Mouse (Mus musculus) MEL (cell line): ENCODE measurements around the gene Cfap57. TPM values are rescaled to one million over a fixed set of nuclear protein-coding genes. Genes with fewer than 3 reads are reported as not detected.

Experiments
- DNase-seq: peaks from one replicate; pipeline ENCODE4 v3.0.0; 2011; ENCODE audit warnings: low read depth, low spot score
- H3K27ac ChIP-seq: 2 replicates; pipeline ENCODE4 v1.5.1; 2012; ENCODE audit warnings: low read depth, mild to moderate bottlenecking, control low read depth, low read length, moderate library complexity; ENCODE audit not compliant: control insufficient read depth
- H3K27me3 ChIP-seq, 2 experiments: fragments of 150-350 bp in 1 of 2; sonication (generic) in 1 of 2; 2 replicates each; pipeline ENCODE4 v1.6.1; 2012; ENCODE audit warnings: low read length in 2 of 2, mild to moderate bottlenecking in 2 of 2, improper control_type of control experiment in 1 of 2, moderate library complexity in 1 of 2; ENCODE audit not compliant: insufficient read depth in 2 of 2, control insufficient read depth in 1 of 2
- H3K36me3 ChIP-seq, 2 experiments: 2 replicates each; pipeline ENCODE4 v1.6.1; 2012 to 2014; ENCODE audit warnings: low read length in 2 of 2, improper control_type of control experiment in 1 of 2, inconsistent platforms in 1 of 2, mild to moderate bottlenecking in 1 of 2; ENCODE audit not compliant: insufficient read depth in 2 of 2, control insufficient read depth in 1 of 2
- H3K4me1 ChIP-seq, 2 experiments: fragments of 150-350 bp in 1 of 2; sonication (generic) in 1 of 2; 2 replicates each; pipeline ENCODE4 v1.6.1; 2012; ENCODE audit warnings: low read length in 2 of 2, improper control_type of control experiment in 1 of 2, mild to moderate bottlenecking in 1 of 2; ENCODE audit not compliant: insufficient read depth in 2 of 2, control insufficient read depth in 1 of 2
- H3K4me3 ChIP-seq, 2 experiments: fragments of 150-350 bp in 1 of 2; sonication (generic) in 1 of 2; 2 replicates each; pipeline ENCODE4 v1.5.1; 2012; ENCODE audit warnings: low read depth in 2 of 2, low read length in 2 of 2, mild to moderate bottlenecking in 2 of 2, moderate library complexity in 2 of 2, control low read depth in 1 of 2, improper control_type of control experiment in 1 of 2; ENCODE audit not compliant: control insufficient read depth in 1 of 2, insufficient read depth in 1 of 2
- H3K79me2 ChIP-seq: 2 replicates; pipeline ENCODE4 v1.6.1; 2012; ENCODE audit warnings: mild to moderate bottlenecking, low read length, moderate library complexity; ENCODE audit not compliant: control insufficient read depth, poor library complexity, insufficient read depth
- H3K9ac ChIP-seq: 2 replicates; pipeline ENCODE4 v1.6.1; 2012; ENCODE audit warnings: low read depth, mild to moderate bottlenecking, control low read depth, low read length, moderate library complexity; ENCODE audit not compliant: control insufficient read depth, poor library complexity, severe bottlenecking
- H3K9me3 ChIP-seq: fragments of 150-350 bp; sonication (generic); replicated peaks from 2 replicates; pipeline ENCODE4 v1.6.1; 2012; ENCODE audit warnings: mild to moderate bottlenecking, low read length, improper control_type of control experiment, moderate library complexity; ENCODE audit not compliant: insufficient read depth
- CHD2 ChIP-seq: IDR thresholded peaks from 2 replicates; pipeline ENCODE4 v1.6.1; 2011; ENCODE audit warnings: low read length, improper control_type of control experiment
- CTCF ChIP-seq, 3 experiments: IDR thresholded peaks in 2 of 3; conservative IDR thresholded peaks in 1 of 3; 2 replicates each; pipeline ENCODE4 v1.5.1; 2011 to 2012; ENCODE audit warnings: low read length in 3 of 3, low read depth in 2 of 3, mild to moderate bottlenecking in 2 of 3, improper control_type of control experiment in 1 of 3, inconsistent platforms in 1 of 3, mixed read lengths in 1 of 3, moderate library complexity in 1 of 3; ENCODE audit not compliant: control insufficient read depth in 1 of 3, insufficient read depth in 1 of 3, poor library complexity in 1 of 3, severe bottlenecking in 1 of 3
- ELF1 ChIP-seq: IDR thresholded peaks from 2 replicates; pipeline ENCODE4 v1.6.1; 2014; ENCODE audit warnings: low read depth, mild to moderate bottlenecking, inconsistent platforms, low read length, improper control_type of control experiment, moderate library complexity
- ETS1 ChIP-seq: IDR thresholded peaks from 2 replicates; pipeline ENCODE4 v1.6.1; 2012; ENCODE audit warnings: low read depth, mild to moderate bottlenecking, inconsistent platforms, low read length, improper control_type of control experiment, moderate library complexity
- GATA1 ChIP-seq: IDR thresholded peaks from 2 replicates; pipeline ENCODE4 v1.6.1; 2011; ENCODE audit warnings: low read depth, low read length, improper control_type of control experiment
- HCFC1 ChIP-seq: IDR thresholded peaks from 2 replicates; pipeline ENCODE4 v1.6.1; 2012; ENCODE audit warnings: low read depth, mild to moderate bottlenecking, inconsistent platforms, low read length, improper control_type of control experiment, moderate library complexity
- KAT2A ChIP-seq: conservative IDR thresholded peaks from 2 replicates; pipeline ENCODE4 v1.6.1; 2012; ENCODE audit warnings: low read depth, low read length, improper control_type of control experiment, inconsistent platforms
- MAX ChIP-seq: IDR thresholded peaks from 2 replicates; pipeline ENCODE4 v1.6.1; 2011; ENCODE audit warnings: low read length, improper control_type of control experiment
- MAZ ChIP-seq: IDR thresholded peaks from 2 replicates; pipeline ENCODE4 v1.6.1; 2012; ENCODE audit warnings: low read depth, mild to moderate bottlenecking, inconsistent platforms, low read length, improper control_type of control experiment
- MYB ChIP-seq: IDR thresholded peaks from 2 replicates; pipeline ENCODE4 v1.6.1; 2011; ENCODE audit warnings: mild to moderate bottlenecking, low read depth, low read length, improper control_type of control experiment
- MYC ChIP-seq: IDR thresholded peaks from 2 replicates; pipeline ENCODE4 v1.6.1; 2011; ENCODE audit warnings: low read depth, mild to moderate bottlenecking, low read length, improper control_type of control experiment, moderate library complexity
- NRF1 ChIP-seq: IDR thresholded peaks from 2 replicates; pipeline ENCODE4 v1.6.1; 2014; ENCODE audit warnings: low read depth, mild to moderate bottlenecking, inconsistent platforms, low read length, improper control_type of control experiment, moderate library complexity; ENCODE audit not compliant: poor library complexity, insufficient read depth, severe bottlenecking
- POLR2A ChIP-seq, 2 experiments: IDR thresholded peaks; 2 replicates each; pipeline ENCODE4 v1.6.1; 2011 to 2012; ENCODE audit warnings: low read length in 2 of 2, mild to moderate bottlenecking in 2 of 2, control low read depth in 1 of 2, improper control_type of control experiment in 1 of 2, low read depth in 1 of 2, moderate library complexity in 1 of 2; ENCODE audit not compliant: control insufficient read depth in 1 of 2, insufficient read depth in 1 of 2, poor library complexity in 1 of 2
- POLR2AphosphoS2 ChIP-seq: IDR thresholded peaks from 2 replicates; pipeline ENCODE4 v1.6.1; 2011; ENCODE audit warnings: low read length, improper control_type of control experiment
- RAD21 ChIP-seq: IDR thresholded peaks from 2 replicates; pipeline ENCODE4 v1.6.1; 2011; ENCODE audit warnings: mild to moderate bottlenecking, low read depth, low read length, improper control_type of control experiment
- SMC3 ChIP-seq: IDR thresholded peaks from 2 replicates; pipeline ENCODE4 v1.6.1; 2011; ENCODE audit warnings: low read depth, low read length, improper control_type of control experiment
- TBP ChIP-seq: IDR thresholded peaks from 2 replicates; pipeline ENCODE4 v1.8.0; 2011; ENCODE audit warnings: low read depth, low read length, improper control_type of control experiment
- TCF12 ChIP-seq: IDR thresholded peaks from 2 replicates; pipeline ENCODE4 v1.6.1; 2014; ENCODE audit warnings: low read depth, mild to moderate bottlenecking, inconsistent platforms, low read length, improper control_type of control experiment, moderate library complexity
- UBTF ChIP-seq: IDR thresholded peaks from 2 replicates; pipeline ENCODE4 v1.6.1; 2012; ENCODE audit warnings: low read depth, mild to moderate bottlenecking, inconsistent platforms, low read length, improper control_type of control experiment, moderate library complexity, borderline replicate concordance; ENCODE audit not compliant: insufficient read depth
- USF1 ChIP-seq: IDR thresholded peaks from 2 replicates; pipeline ENCODE4 v1.6.1; 2014; ENCODE audit warnings: low read depth, mild to moderate bottlenecking, inconsistent platforms, low read length, improper control_type of control experiment, moderate library complexity
- ZC3H11A ChIP-seq: IDR thresholded peaks from 2 replicates; pipeline ENCODE4 v1.6.1; 2012; ENCODE audit warnings: low read depth, mild to moderate bottlenecking, inconsistent platforms, low read length, improper control_type of control experiment
- ZKSCAN1 ChIP-seq: IDR thresholded peaks from 2 replicates; pipeline ENCODE4 v1.6.1; 2012; ENCODE audit warnings: low read depth, mild to moderate bottlenecking, inconsistent platforms, low read length, improper control_type of control experiment, moderate library complexity
- ZNF384 ChIP-seq: IDR thresholded peaks from 2 replicates; pipeline ENCODE4 v1.6.1; 2012; ENCODE audit warnings: low read depth, mild to moderate bottlenecking, inconsistent platforms, low read length, improper control_type of control experiment
- polyA plus RNA-seq, 2 experiments: library from polyadenylated mRNA; stranded (reverse) in 1 of 2; unstranded in 1 of 2; fragments of >175 nt in 1 of 2; fragments of >200 nt in 1 of 2; gene quantifications; 2 replicates each; pipeline versions ENCODE4 v1.2.1 to v1.2.4; 2012; ENCODE audit warnings: low replicate concordance in 2 of 2, low read depth in 1 of 2; ENCODE audit not compliant: insufficient read length in 2 of 2, insufficient read depth in 1 of 2, missing spikeins in 1 of 2
- total RNA-seq: library from RNA; depleted of rRNA; stranded (reverse); fragments of 300-350 nt; gene quantifications from 2 replicates; pipeline ENCODE4 v1.2.3, GENCODE M21; 2012

Gene Cfap57
- total and polyA plus RNA-seq, 3 experiments: not detected

DNA sequence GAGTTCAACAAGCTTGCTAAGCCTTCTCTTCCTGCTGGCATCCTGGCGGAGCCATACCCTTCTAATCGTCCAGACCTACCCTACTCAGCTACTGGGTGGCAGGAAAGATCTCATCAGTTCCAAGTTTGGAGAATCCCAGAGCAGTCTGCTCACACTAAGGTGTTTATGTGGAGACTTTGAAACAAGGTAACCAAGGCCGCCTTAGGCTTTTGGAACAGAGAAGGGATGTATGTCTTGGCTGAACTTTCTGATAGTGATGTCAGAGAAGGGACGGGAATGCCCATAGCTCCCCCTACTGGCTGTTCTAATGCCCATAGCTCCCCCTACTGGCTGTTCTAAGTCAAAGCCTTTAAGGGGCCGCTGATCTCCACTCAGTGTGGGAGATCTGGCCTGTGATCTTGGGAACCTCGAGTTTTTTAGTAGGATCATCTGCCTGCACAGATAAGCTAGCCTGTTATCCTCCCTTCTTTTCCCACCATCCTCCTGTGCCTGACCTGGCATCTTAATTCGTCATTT, 54.4 kb downstream of the Cfap57 start:
- Histone ChIP-seq H3K36me3 (peaks cover 0 to 4% of the 10 kb centered on the region in 2 experiments; a peak in 1 of 4 replicates), H3K9ac (no peak overlapping the region), H3K9me3 (no peaks in the 10 kb centered on the region), H3K27ac (no peak overlapping the region), H3K4me1 (peaks cover 0 to 28% of the 10 kb centered on the region in 2 experiments; a peak in 3 of 4 replicates), H3K27me3 (peaks cover 0 to 2% of the 10 kb centered on the region in 2 experiments; a peak in 1 of 4 replicates), H3K4me3 (no peak overlapping the region), H3K79me2 (no peaks in the 10 kb centered on the region)
- peak; percentile 76 for DNase-seq
- TF ChIP-seq ZC3H11A (peak; percentile 75), RAD21 (peak; percentile 81), MAZ (no peak), USF1 (no peak), POLR2AphosphoS2 (no peak), NRF1 (no peak), CTCF (IDR thresholded peaks at IDR 0.05 in 2 of 3, conservative IDR thresholded peaks at IDR 0.05 in 1 of 3; ENCODE audit: control insufficient read depth in 1 of 3, insufficient read depth in 1 of 3, low read depth in 2 of 3, low read length in 3 of 3, poor library complexity in 1 of 3, severe bottlenecking in 1 of 3) (peak in 2 of 3 experiments; percentile 94 to 100; a peak in 5 of 6 replicates), KAT2A (no peak), TCF12 (no peak), MYC (no peak), MAX (no peak), ELF1 (no peak), ETS1 (no peak), SMC3 (peak; percentile 81), POLR2A (IDR thresholded peaks at IDR 0.05; ENCODE audit: control insufficient read depth in 1 of 2, insufficient read depth in 1 of 2, low read depth in 1 of 2, low read length in 2 of 2, poor library complexity in 1 of 2) (no peak), ZNF384 (0 out of 2 replicates have a peak, but pooled peaks have one; percentile 36), CHD2 (no peak), ZKSCAN1 (no peak), MYB (no peak), TBP (no peak), GATA1 (no peak), HCFC1 (0 out of 2 replicates have a peak, but pooled peaks have one; percentile 25), UBTF (no peak)
